Mouse (Mus musculus): ENCODE data around the gene Gm17359.

Gene Gm17359

GRCm38 (mm10) chr3:79472362-79472761 lies 135.9 kb downstream of the Gm17359 start:
- no peak for TF ChIP-seq GATA4 (IDR thresholded peaks at IDR 0.05; ENCODE audit: insufficient replicate concordance, low read length)

DNA sequence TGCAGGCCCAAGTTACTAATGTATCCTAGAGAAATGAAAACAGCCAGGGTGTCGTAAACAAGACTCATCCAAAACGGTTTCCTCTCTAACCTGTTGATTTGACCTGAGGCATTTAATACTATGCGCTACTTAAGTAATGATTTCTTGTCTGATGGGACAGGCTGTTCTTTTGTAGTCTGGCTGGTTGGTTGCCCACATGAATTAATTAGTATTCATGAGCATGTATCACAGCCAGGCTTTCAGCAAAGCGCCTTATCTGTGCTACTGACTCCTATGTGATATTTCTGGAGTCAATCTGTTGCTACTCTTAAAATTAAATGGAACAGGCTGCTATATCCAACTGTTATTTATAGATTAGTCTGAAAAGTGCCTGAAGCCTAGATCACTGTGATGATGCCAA lies 138.4 kb downstream of the Gm17359 start:
- TF ChIP-seq GATA4 (IDR thresholded peaks at IDR 0.05; ENCODE audit: insufficient replicate concordance, low read length) = no peak

DNA sequence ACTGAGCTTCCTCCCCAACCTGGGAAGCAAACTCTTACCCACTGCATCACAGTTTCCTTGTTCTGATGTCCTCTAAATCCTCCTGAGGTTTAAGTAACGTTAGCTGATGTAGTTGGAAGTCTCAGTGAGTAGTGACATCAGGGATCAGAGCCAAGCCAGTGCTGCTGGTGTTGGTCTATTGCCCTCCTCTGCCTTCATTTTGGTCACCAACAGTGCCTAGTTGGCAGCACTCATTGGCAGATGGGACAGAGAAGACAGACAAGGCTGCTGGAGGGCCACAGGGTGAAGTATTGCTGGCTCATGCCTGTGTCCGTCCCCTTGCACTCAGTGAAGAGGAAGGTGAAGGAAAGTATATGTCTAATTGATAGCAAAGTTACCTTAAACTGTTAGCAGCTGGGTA lies 139.5 kb downstream of the Gm17359 start:
- TF ChIP-seq GATA4 (IDR thresholded peaks at IDR 0.05; ENCODE audit: insufficient replicate concordance, low read length) = no peak

GRCm38 (mm10) chr3:79478400-79478799 lies 141.9 kb downstream of the Gm17359 start:
- TF ChIP-seq GATA4 (IDR thresholded peaks at IDR 0.05; ENCODE audit: insufficient replicate concordance, low read length) = no peak

DNA sequence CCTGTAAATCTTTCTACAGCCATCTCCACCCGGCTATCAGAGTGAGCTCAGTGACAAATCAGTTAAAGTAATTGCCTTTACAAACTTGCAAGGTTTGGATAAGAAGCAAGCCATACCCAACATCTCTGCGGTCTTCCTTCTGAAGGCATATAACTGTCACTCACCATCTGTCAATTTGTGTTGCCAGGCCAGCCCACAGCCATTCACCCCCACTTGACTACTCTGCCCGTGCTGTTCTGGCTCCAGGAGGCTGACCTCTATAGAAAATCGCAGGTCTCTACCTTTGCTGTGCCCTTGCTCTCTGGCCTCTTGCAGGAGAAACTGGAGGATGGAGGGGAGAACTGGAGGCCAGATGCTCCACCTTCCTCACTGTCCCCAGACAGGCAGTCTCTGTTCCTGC lies 142.4 kb downstream of the Gm17359 start:
- no peak for TF ChIP-seq GATA4 (IDR thresholded peaks at IDR 0.05; ENCODE audit: insufficient replicate concordance, low read length)

GRCm38 (mm10) chr3:79484286-79485063 lies 148.0 kb downstream of the Gm17359 start:
- TF ChIP-seq GATA4 (IDR thresholded peaks at IDR 0.05; ENCODE audit: insufficient replicate concordance, low read length) = no peak

DNA sequence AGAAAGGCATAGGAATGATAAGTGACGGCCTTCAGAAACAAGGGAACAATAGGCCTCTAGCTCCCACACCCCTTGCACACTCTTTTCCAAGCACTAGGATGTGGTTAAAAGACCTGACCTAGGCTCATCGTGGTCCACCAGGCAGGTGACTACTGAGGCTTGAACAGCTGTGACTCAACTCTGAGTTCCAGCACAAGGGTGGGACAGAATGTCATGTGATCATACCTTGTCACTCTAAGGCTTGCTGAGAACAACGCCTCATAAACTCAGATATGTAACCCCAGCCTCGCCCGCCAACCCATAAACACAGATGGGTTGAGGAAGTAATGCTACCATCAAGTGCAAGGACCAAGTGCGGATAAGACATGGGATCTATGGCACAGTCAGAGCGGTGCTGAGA lies 151.6 kb downstream of the Gm17359 start:
- TF ChIP-seq GATA4 (IDR thresholded peaks at IDR 0.05; ENCODE audit: insufficient replicate concordance, low read length) = no peak

DNA sequence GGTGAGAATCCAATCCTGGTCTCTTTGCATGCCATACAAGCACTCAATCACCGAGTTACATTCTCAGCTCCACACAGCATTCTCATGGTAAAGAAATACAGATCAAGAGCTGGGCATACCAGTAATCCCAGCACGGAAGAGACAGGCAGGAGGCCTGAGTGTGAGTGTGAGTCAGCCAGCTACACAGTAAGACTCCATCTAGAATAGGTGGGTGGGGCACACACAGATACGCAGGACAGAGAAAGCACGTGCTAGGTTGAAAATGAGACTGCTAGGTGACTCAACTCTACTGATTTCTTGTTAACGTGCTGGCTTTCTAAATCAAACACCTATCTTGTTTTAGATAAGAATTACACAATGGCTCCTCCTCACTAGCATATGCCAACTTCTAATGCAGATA lies 153.6 kb downstream of the Gm17359 start:
- no peak for TF ChIP-seq GATA4 (IDR thresholded peaks at IDR 0.05; ENCODE audit: insufficient replicate concordance, low read length)

DNA sequence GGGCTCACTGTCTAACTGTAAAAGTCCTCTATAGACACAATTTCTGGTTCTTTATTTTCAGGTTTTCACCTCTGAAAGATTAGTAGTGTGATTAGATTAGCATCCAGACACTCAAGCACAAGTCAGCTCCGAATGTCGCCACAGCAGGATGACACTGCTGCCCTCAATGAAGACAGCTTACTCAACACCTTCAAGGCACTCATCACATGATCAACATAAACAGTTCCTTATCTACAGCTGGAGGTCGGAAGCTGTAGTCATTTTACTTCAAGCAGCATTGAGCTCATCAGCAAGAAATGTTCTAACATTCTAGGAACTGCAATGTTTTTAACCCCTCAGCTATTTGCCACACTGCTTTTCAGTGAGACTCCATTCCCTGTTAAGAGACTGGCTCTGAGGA lies 155.2 kb downstream of the Gm17359 start:
- TF ChIP-seq GATA4 (IDR thresholded peaks at IDR 0.05; ENCODE audit: insufficient replicate concordance, low read length) = no peak

DNA sequence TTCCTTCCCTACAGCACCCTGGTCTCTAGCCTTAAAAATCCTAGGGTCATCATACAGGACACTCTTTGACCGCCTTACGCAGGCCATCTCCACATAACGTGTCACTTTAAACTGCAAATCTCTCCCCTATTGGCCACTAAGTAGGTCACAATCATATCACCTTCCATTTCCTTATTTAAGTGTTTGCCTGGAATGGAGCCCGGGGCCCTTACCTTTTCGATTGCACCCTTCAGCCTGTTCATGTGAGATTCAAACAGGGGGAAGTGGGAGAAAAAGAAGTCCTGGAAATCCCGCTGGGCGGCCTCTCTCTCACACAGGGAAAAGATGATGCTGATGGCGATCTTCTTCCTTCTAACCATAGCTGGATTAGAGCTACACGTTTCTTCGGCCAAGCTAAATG lies 156.6 kb downstream of the Gm17359 start:
- TF ChIP-seq GATA4 (IDR thresholded peaks at IDR 0.05; ENCODE audit: insufficient replicate concordance, low read length) = no peak

DNA sequence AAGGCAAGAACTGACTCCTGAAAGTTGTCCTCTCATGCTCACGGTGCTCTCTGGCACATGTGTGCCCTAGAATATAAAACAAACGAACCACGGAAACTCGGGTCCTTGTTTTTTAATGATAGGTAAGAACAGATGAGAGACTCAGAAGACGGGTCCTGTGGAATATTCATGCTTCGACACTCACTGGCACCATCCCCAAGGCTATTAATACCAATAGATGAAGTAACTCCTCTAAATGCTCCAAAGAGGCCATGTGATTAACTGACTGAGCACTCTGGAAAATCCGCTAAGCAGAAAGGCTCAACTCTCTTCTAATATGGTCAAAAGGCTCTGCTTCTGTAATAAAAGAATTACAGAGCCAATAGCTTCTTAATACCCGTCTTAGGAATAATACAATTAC lies 157.6 kb downstream of the Gm17359 start:
- no peak for TF ChIP-seq GATA4 (IDR thresholded peaks at IDR 0.05; ENCODE audit: insufficient replicate concordance, low read length)

GRCm38 (mm10) chr3:79495151-79495550 lies 158.7 kb downstream of the Gm17359 start:
- TF ChIP-seq GATA4 (IDR thresholded peaks at IDR 0.05; ENCODE audit: insufficient replicate concordance, low read length) = no peak

- no peak for TF ChIP-seq GATA4 (IDR thresholded peaks at IDR 0.05; ENCODE audit: insufficient replicate concordance, low read length)
Measured at GRCm38 (mm10) chr3:79496668-79497067, 160.2 kb downstream of the Gm17359 start.

- no peak for TF ChIP-seq GATA4 (IDR thresholded peaks at IDR 0.05; ENCODE audit: insufficient replicate concordance, low read length)
Measured at GRCm38 (mm10) chr3:79500279-79500678, 163.8 kb downstream of the Gm17359 start.

DNA sequence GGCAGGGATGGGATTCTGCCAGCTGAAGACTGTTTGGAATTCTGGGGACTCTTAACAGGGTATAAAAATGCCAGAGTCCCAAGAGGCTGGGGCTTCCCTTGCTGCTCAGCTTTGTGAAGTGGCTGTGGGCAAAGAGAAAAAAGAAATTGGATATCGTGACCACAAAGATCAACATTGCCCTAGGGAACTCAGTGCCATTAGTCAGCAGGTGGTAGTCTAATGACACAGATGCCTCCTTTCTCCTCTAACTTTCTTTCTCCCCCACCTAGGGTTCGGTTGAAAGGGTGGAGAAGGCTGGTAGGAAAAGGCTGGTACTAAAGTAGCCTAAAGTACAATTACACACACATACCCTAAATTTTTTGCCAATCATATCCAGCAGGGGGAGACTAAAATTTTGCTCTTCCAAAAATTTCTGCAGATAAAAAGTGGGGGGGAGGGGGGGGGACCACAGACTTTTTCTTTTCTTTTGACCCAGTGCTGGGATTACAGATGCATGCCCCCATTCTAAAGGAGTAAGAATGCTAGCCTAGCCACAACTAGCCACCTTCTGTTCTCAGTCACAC lies 164.8 kb downstream of the Gm17359 start:
- no peak for TF ChIP-seq GATA4 (IDR thresholded peaks at IDR 0.05; ENCODE audit: insufficient replicate concordance, low read length)

Measured in liver, adult (tissue).